Mouse (Mus musculus) lung, postnatal 0 days (tissue): ENCODE results near the gene Tyk2. TPM values are rescaled to one million over a fixed set of nuclear protein-coding genes. Genes with fewer than 3 reads are reported as not detected.

Source experiments
- ATAC-seq: fragments of 200-750 bp; cut with Nextera tagmentation; 2 replicates; pipeline ENCODE4 v1.8.0; 2017; ENCODE audit warnings: moderate library complexity
- DNase-seq: peaks from one replicate; pipeline ENCODE4 v3.0.0-alpha.2; 2016; ENCODE audit warnings: low spot score
- H3K27ac ChIP-seq: fragments of 300-500 bp; sonication (generic); 2 replicates; pipeline ENCODE4 v1.5.1; 2014; ENCODE audit warnings: antibody characterized with exemption, mild to moderate bottlenecking, low read length, mixed read lengths
- H3K27me3 ChIP-seq: fragments of 300-500 bp; sonication (generic); replicated peaks from 2 replicates; pipeline ENCODE4 v1.6.1; 2014; ENCODE audit warnings: low read length, mixed read lengths; ENCODE audit not compliant: insufficient read depth
- H3K36me3 ChIP-seq: fragments of 300-500 bp; sonication (generic); 2 replicates; pipeline ENCODE4 v1.6.1; 2014; ENCODE audit warnings: low read length, mixed read lengths; ENCODE audit not compliant: insufficient read depth
- H3K4me1 ChIP-seq: fragments of 300-500 bp; sonication (generic); 2 replicates; pipeline ENCODE4 v1.6.1; 2014; ENCODE audit warnings: antibody characterized with exemption, low read depth, low read length, mixed read lengths; ENCODE audit not compliant: insufficient read depth
- H3K4me2 ChIP-seq: fragments of 300-500 bp; sonication (generic); replicated peaks from 2 replicates; pipeline ENCODE4 v1.6.1; 2014; ENCODE audit warnings: low read depth, mild to moderate bottlenecking, low read length, moderate library complexity, mixed read lengths
- H3K4me3 ChIP-seq: fragments of 300-500 bp; sonication (generic); 2 replicates; pipeline ENCODE4 v1.5.1; 2014; ENCODE audit warnings: low read depth, low read length
- H3K9ac ChIP-seq: fragments of 300-500 bp; sonication (generic); replicated peaks from 2 replicates; pipeline ENCODE4 v1.6.1; 2014; ENCODE audit warnings: low read depth, mild to moderate bottlenecking
- H3K9me3 ChIP-seq: fragments of 300-500 bp; sonication (generic); 2 replicates; pipeline ENCODE4 v1.6.1; 2016; ENCODE audit warnings: low read length, mixed read lengths
- CTCF ChIP-seq: IDR thresholded peaks from 2 replicates; pipeline ENCODE4 v1.5.1; 2016; ENCODE audit warnings: antibody characterized with exemption, mild to moderate bottlenecking
- EP300 ChIP-seq: IDR thresholded peaks from 2 replicates; pipeline ENCODE4 v1.6.1; 2016; ENCODE audit warnings: antibody characterized with exemption, mild to moderate bottlenecking, control low read depth
- WGBS: fragments of 180-500 bp; shearing (Covaris S2); extraction: QIAGEN DNeasy Blood & Tissue Kit; methylation state at CpG from one replicate; pipeline ENCODE4 v1.1.7; 2014; 5-methylcytosine and 5-hydroxymethylcytosine counted together
- microRNA-seq: library from miRNA; unstranded; fragments of <30 nt; microRNA quantifications from one replicate; pipeline ENCODE4, GENCODE M21; 2016
- polyA plus RNA-seq: library from polyadenylated mRNA; unstranded; fragments of >200 nt; fragmentation: Nextera tagmentation; extraction: Ambion mirVana; gene quantifications from 2 replicates; pipeline ENCODE4 v1.2.1, GENCODE M21; 2015

Gene Tyk2
- polyA plus RNA-seq, 1 experiment from 2014 or later, result 10.9 TPM

DNA sequence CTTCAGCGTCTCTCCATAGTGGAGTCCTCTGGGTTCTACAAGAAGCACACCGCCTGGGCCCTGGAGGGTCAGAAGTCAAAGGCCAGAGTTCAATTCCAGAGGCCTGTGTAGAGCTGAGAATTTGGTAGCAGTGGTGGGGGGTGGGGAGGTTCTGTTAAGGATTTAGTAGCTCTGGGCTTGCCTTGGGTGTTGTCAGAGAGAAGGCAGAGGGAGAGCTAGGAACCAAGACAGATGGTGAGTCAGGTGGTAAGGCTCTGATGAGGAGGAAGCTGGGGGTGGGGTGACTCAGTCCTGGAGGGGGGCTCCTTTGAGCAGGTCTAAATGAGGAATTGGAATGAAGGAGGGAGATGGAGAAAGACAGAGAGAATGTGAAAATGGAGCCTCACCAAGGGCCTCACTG lies 68.1 kb downstream of the Tyk2 start:
- DNase-seq (no peak), ATAC-seq (no peak)
- Histone ChIP-seq H3K4me2 (no peak overlapping the region), H3K9ac (no peak overlapping the region), H3K9me3 (no peaks in the 10 kb centered on the region), H3K27me3 (no peaks in the 10 kb centered on the region), H3K4me1 (no peaks in the 10 kb centered on the region), H3K36me3 (no peaks in the 10 kb centered on the region), H3K4me3 (no peak overlapping the region), H3K27ac (no peak overlapping the region)
- TF ChIP-seq CTCF (no peak), EP300 (no peak)
- WGBS, result 85% methylated on average over 2 of the region's 2 CpGs

Small RNA genes within 50 kb of the gene (microRNA-seq; reads per million reads assigned to microRNA genes)
- gene Mir7082, result not detected

Other genes starting within 250 kb of the Tyk2 start
- 20.9 and 22.1 TPM in 2 replicates for gene Ppan, start 243.1 kb downstream of the Tyk2 start, polyA plus RNA-seq
- gene Eif3g, start 232.6 kb downstream of the Tyk2 start, polyA plus RNA-seq, result 174 and 177 TPM in 2 replicates
- gene Dnmt1, start 171.4 kb downstream of the Tyk2 start, polyA plus RNA-seq, result 14.5 and 15.5 TPM in 2 replicates
- 60.8 and 62.3 TPM in 2 replicates for gene S1pr2, start 154.5 kb downstream of the Tyk2 start, polyA plus RNA-seq
- 112 and 125 TPM in 2 replicates for gene Mrpl4, start 128.5 kb downstream of the Tyk2 start, polyA plus RNA-seq
- gene Icam1, start 115.3 kb downstream of the Tyk2 start, polyA plus RNA-seq, result 236 and 352 TPM in 2 replicates
- gene Icam4, start 101.9 kb downstream of the Tyk2 start, polyA plus RNA-seq, result 3.3 and 3.8 TPM in 2 replicates
- gene Icam5, start 99.2 kb downstream of the Tyk2 start, polyA plus RNA-seq, result 0.18 and 0.27 TPM in 2 replicates
- gene Zglp1, start 64.2 kb downstream of the Tyk2 start, polyA plus RNA-seq, result 0.51 TPM in 1 of 2 replicates, not detected in the other
- gene Gm49373, start 58.1 kb downstream of the Tyk2 start, polyA plus RNA-seq, result 0.11 TPM in 1 of 2 replicates, not detected in the other
- 36.7 and 40.9 TPM in 2 replicates for gene Fdx1l, start 57.6 kb downstream of the Tyk2 start, polyA plus RNA-seq
- gene Gm38431, start 39.2 kb downstream of the Tyk2 start, polyA plus RNA-seq, result 0.60 and 0.69 TPM in 2 replicates
- gene Raver1, start 39.2 kb downstream of the Tyk2 start, polyA plus RNA-seq, result 15.3 and 16.8 TPM in 2 replicates
- gene Cdc37, start 18.7 kb upstream of the Tyk2 start, polyA plus RNA-seq, result 165 and 171 TPM in 2 replicates
- 3.9 and 4.7 TPM in 2 replicates for gene Pde4a, start 34.5 kb upstream of the Tyk2 start, polyA plus RNA-seq
- gene Keap1, start 108.1 kb upstream of the Tyk2 start, polyA plus RNA-seq, result 44.7 and 45.9 TPM in 2 replicates
- gene S1pr5, start 117.2 kb upstream of the Tyk2 start, polyA plus RNA-seq, result 0.12 and 0.13 TPM in 2 replicates
- 36.4 and 40.0 TPM in 2 replicates for gene Atg4d, start 134.1 kb upstream of the Tyk2 start, polyA plus RNA-seq
- 8.9 and 11.9 TPM in 2 replicates for gene Kri1, start 156.7 kb upstream of the Tyk2 start, polyA plus RNA-seq
- gene Cdkn2d, start 160.2 kb upstream of the Tyk2 start, polyA plus RNA-seq, result 33.9 and 34.9 TPM in 2 replicates
- gene Ap1m2, start 181.1 kb upstream of the Tyk2 start, polyA plus RNA-seq, result 35.9 and 36.4 TPM in 2 replicates
- 155 and 165 TPM in 2 replicates for gene Slc44a2, start 189.5 kb upstream of the Tyk2 start, polyA plus RNA-seq
- 53.4 and 58.5 TPM in 2 replicates for gene Ilf3, start 236.6 kb upstream of the Tyk2 start, polyA plus RNA-seq